Mouse (Mus musculus) natural killer cell, adult 2 months (primary cell): ENCODE measurements around the gene Ppp1r21.

ENCODE experiments used
- DNase-seq, 2 experiments: peaks; one replicate each; pipeline ENCODE4 v3.0.0; 2022; ENCODE audit warnings: low spot score in 2 of 2

The Ppp1r21 gene

DNA sequence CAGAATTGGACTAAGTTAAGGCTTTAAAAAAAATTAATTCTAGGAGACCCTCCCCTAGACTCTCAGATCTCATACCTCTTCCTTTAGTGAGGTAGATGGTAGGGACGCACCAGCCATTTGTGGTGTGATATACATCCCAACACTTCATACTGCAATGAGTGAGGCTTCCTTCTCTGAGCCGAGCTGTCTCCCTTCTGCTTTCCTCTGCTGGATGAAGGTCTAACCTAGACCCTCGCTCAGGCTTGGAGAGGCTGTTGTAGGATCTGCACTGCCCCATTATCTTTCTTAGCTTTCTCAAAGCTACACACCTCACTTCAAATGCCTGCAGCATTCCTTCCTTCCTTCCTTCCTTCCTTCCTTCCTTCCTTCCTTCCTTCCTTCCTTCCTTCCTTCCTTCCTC lies 83.8 kb downstream of the Ppp1r21 start:
- no peak for DNase-seq

DNA sequence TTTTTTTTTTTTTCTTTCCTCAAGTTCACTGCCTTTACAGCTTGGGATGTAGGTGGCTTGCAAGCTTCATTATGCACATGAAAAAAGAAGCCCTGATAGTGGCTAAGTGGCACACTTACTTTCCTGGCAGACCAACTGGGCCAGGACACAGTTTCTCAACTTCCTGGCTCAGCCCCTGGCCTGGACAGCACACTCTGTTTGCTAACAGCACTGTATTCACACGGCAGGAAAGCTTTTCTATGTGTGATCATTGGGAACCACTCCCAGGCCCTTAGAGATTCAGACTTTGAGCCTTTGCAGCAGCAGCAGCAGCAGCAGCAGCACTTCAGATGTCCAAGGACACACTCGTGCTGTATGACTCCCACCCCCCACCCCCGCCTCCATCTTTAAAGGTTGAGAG lies 84.3 kb downstream of the Ppp1r21 start:
- no peak for DNase-seq

DNA sequence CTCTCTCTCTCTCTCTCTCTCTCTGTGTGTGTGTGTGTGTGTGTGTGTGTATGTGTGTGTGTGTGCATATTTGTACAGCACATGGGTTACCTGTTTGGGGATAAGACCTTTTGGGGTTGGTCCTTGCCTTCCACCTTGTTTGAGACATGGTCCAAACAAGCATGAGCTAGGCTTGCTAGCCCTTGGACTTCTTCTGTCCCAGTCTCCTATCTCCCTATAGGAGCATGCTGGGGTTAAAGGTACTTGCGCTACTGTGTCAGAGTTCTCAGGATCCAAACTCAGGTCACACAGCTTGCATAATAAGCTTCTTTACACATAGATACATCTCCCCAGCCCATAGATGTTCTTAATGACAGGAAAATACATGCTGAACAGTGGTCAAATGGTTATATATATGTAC lies 84.8 kb downstream of the Ppp1r21 start:
- DNase-seq, result no peak

DNA sequence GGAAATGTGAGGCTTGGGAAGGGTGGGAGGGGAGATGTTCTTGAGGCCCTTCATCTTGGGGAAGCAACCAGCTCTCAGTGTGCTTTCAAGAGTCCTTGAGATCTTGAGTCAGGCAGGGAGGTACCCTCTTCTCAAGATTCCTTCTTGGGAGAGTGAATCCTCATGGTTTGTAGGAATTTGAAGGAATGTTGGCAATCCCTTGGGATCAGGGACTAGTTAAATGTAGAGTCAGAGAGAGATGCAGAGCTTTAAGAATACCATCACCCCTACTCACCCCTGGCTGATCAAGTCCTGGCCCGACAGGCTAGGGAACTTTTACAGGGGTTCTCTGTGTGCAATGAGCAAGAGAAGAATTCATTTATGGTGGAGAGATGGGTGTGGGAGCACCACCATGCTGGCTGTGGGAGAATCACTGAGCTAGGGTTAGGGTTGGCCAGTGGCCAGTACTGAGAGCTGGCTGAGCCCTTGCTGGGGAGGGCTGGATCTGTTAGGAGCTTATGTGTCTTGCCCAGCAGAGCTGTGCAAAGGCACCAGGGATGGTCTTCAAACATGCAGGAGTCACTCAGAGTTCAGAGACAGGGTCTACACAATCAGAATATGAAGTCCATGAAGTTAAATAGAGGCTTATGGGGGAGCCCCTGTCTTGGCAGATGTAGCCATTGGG lies 85.7 kb downstream of the Ppp1r21 start:
- DNase-seq, result no peak

DNA sequence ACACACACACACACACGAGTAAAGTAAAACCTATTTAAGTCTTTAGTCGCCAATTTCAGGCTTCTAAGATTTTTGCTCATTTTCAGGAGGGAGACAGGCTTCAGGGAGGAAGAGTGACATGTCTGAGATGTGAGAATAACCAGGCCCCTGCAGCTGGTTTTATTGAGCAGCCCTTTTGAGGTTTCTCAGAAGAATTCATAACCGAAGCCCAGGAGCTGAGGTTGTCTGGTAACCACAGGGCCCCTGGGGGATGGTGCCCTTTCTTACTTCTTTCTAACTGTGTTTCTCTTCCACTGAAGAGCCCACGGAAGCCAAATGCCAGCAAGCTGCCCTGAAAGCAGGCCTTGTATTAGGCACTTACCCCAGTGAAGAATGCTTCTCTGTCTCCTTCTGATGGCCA lies 91.0 kb downstream of the Ppp1r21 start:
- no peak for DNase-seq

- no peak for DNase-seq
Measured at GRCm38 (mm10) chr17:88621374-88621773, 91.5 kb downstream of the Ppp1r21 start.

- no peak for DNase-seq
Measured at GRCm38 (mm10) chr17:88622711-88623110, 92.8 kb downstream of the Ppp1r21 start.

- no peak for DNase-seq
Measured at GRCm38 (mm10) chr17:88624386-88624785, 94.5 kb downstream of the Ppp1r21 start.

DNA sequence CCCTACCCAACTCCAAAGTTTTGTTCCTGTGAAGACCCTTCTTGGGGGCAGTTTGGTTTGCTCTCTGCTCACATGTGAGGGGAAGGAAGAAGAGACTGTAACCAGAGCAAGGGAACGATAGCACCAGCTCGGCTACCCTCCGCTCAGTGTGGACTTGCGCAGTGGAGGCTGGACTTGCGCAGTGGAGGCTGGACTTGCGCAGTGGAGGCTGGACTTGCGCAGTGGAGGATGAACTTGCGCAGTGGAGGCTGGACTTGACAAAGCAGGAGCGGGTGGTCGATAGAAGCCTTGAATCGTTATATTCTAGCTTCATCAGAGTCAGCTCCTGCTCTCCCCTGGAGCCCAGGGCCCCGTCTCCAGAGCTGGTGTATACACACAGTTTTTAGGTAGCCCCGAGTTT lies 95.4 kb downstream of the Ppp1r21 start:
- no peak for DNase-seq

GRCm38 (mm10) chr17:88625931-88626330 lies 96.0 kb downstream of the Ppp1r21 start:
- no peak for DNase-seq

- no peak for DNase-seq
Measured at GRCm38 (mm10) chr17:88626347-88626811, 96.5 kb downstream of the Ppp1r21 start.

- no peak for DNase-seq
Measured at GRCm38 (mm10) chr17:88627150-88627549, 97.2 kb downstream of the Ppp1r21 start.

- DNase-seq, result no peak
Measured at GRCm38 (mm10) chr17:88628676-88629380, 98.9 kb downstream of the Ppp1r21 start.

- no peak for DNase-seq
Measured at GRCm38 (mm10) chr17:88629381-88629759, 99.5 kb downstream of the Ppp1r21 start.

- DNase-seq, result no peak
Measured at GRCm38 (mm10) chr17:88629931-88630553, 100.1 kb downstream of the Ppp1r21 start.

GRCm38 (mm10) chr17:88630554-88630948 lies 100.6 kb downstream of the Ppp1r21 start:
- DNase-seq, result no peak

GRCm38 (mm10) chr17:88632631-88633030 lies 102.7 kb downstream of the Ppp1r21 start:
- DNase-seq, result no peak

DNA sequence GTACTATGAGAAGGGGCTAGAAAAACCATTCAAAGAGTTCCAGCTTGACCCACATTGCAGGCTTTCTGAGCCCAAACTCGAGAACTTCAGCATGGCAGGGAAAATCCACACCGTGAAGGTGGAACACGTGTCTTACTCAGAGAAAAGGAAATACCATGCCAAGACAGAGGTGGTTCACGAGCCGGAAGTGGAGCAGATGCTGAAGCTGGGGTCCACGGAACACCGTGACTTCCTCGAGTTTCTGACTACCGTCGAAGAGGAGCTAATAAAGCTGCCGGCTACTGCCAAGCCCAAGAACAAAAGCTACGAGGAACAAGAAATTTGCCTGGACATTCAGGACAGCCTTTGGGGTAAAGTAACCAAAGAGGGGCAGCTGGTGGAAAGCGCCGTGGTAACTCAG lies 106.2 kb downstream of the Ppp1r21 start:
- DNase-seq, result no peak

DNA sequence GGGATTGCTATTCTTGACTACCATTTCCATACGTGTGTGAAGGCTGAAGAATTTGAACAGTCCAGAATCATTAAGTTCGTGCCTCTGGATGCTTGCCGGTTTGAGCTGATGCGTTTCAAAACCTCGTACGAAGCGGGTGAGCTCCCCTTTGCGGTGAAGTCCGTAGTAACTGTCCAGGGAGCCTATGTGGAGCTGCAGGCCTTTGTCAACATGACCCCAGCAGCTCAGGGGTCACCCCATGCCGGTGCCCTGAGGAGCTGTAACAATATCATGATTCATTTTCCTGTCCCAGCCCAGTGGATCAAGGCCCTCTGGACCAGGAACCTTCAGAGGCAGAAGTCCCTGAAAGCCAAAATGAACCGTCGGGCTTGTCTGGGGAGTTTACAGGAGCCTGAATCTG lies 106.7 kb downstream of the Ppp1r21 start:
- no peak for DNase-seq
